Mouse (Mus musculus) cerebral cortex, adult 2 months (tissue): ENCODE results near the gene Gck.

Experiments used
- WGBS: fragments of 180-500 bp; shearing (Covaris S2); methylation state at CpG from one replicate; pipeline ENCODE4 v1.1.7; 2018; 5-methylcytosine and 5-hydroxymethylcytosine counted together

The Gck gene

DNA sequence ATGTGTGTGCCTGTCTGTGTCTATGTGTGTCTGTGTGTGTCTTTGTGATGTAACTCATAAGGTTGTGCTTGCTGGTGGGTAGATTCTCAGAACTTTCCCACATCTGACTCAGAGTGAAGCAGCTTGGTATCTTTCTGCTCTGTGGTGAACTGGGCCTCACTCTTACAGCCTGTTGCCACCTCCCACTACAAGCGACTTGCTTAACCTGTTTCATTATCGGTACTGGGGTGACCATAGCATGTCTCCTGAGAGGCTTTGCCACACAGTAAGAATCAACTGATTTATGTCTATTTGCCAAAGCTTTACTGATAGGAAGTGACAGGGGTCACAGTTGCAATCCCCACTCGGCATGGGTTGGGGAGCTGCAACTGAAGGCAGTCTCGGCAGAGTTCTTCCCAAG is 41.2 kb downstream of the Gck start:
- 87% methylated on average over 4 of the region's 4 CpGs for WGBS

DNA sequence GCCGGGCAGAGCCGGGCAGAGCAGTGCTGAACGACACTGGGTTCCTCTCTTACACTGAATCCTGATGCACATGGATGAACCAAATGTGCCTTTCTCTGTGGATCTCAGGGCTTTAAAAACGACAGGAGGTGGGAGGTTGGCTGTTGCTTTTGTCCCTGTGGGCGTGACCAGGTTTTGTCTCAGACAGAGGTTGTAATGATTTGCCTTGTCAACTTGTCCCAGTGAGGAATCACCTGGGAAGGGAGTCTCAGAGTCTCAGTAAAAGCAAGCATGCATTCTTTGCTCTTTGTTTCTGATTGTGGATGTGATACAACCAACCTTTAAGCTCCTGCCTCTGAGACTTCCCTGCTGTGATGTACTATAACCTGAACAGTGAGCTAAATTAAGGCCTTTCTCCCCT is 42.8 kb downstream of the Gck start:
- WGBS, result 69% methylated on average over 5 of the region's 5 CpGs

DNA sequence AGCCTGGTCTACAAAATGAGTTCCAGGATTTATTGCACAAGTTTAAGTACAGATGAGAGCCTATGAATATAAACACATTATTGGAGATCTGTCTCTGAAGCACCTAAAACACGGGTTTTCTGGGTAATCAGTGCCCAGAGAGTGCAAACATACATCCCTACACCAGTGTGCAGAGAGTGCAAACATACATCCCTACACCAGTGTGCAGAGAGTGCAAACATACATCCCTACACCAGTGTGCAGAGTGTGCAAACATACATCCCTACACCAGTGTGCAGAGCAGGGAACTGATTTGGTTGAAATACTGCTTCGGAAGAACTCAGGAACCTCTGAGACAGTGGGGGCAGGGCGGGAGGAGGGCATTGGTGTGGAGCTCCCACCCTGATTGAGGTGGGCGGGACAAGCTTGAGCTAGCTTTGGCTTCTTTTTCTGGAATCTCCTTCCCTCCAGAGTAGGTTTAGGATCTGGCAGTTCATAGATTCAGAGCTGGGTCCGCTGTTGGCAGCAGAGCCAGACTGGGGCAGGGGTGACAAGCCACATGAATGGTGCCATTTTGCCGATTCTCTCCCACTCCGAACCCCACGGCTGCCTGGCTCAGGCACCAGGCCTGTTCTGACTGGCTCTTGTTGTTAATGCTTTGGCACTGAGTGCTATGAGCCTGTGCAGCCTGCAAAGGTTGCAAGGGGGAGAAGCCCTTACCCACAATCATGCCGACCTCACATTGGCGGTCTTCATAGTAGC is 43.9 kb downstream of the Gck start:
- 53% methylated on average over 10 of the region's 10 CpGs for WGBS

DNA sequence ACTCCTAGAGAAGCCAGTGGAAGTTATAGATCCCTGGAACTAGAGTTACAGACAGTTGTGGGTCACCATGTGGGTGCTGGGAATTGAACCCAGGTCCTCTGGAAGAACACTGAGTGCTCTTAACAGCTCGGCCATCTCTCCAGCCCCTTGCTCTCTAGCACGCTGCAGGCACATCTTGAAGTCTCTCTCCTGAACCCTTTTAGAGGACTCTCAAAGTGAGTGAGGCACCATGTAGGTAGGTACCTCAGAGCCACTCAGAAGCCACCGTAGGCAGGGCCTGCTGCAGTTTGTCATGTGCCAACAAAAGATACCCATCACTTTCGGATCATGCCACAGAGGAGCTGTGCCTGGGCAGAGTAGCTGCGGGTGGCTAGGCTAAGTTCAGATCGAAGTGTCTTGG is 45.0 kb downstream of the Gck start:
- 93% methylated on average over 6 of the region's 6 CpGs for WGBS

DNA sequence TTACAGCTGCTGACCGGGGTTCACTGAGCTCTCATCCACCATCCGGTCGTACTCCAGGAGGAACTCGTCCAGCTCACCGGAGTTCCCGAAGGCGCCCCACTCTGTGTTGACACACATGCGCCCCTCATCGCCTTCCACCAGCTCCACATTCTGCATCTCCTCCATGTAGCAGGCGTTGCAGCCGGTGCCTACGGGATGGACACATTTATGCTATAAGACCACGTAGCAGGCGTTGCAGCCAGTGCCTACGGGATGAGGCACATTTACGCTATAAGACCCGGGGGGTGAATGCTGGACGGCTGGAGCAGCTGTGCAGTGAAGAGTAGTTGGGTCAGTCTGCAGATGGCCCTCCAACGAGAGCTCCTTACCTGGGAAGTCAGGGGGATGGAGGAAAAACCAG is 45.5 kb downstream of the Gck start:
- WGBS, result 78% methylated on average over 19 of the region's 19 CpGs

DNA sequence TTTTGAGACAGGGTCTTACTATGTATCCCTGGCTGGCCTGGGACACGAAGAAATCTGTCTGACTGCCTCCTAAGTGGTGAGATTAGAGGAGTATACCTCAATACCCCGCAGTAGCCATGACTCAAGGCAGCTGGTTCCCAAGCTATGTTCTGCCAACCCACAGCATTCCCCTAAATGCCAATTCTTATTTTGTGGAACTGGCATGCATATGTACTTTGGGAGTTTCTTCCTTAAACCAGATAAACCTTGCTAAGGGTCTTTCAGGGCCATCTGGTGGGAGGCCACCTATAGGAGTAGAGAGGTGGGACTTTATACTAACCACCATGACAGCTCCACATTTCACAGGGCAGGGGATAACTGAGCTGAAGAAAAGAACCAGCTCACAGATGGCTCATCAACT is 46.0 kb downstream of the Gck start:
- 40% methylated on average over 2 of the region's 2 CpGs for WGBS

DNA sequence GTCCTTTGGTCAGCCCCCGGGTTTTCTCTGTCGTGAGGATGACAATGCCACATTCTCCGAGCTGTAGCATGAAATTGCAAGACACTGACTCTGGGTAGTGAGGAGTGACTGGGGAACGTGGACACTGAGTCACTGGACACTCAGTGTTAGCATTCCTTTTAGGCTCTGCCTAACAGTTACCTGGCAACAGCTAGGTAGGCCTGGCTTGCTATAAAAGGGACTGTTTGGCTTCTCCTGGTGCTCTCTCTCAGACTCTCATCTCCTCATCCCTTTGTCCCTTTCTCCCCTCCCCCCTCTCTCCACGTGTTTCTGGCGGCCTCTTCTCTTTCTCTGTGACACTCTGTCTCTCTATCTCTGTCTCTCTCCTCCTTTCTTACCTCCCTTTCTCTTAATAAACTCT is 47.5 kb downstream of the Gck start:
- WGBS, result 24% methylated on average over 6 of the region's 6 CpGs

DNA sequence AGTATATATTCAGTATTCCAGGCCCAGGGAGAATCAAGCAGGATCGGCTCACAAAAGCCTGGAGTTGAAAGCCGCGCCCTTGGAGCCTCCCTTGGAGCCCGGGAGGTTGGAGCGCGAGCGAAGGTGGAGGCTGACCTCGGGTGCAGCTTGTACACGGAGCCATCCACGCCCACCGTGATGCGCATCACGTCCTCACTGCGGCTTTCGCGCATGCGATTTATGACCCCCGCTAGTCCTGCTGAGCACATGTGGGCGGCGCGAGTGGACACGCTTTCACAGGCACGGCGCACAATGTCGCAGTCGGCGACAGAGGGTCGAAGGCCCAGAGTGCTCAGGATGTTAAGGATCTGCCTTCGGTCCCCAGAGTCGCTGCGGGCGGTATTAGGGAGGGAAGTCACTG is 47.9 kb downstream of the Gck start:
- WGBS, result 2% methylated on average over 32 of the region's 32 CpGs

DNA sequence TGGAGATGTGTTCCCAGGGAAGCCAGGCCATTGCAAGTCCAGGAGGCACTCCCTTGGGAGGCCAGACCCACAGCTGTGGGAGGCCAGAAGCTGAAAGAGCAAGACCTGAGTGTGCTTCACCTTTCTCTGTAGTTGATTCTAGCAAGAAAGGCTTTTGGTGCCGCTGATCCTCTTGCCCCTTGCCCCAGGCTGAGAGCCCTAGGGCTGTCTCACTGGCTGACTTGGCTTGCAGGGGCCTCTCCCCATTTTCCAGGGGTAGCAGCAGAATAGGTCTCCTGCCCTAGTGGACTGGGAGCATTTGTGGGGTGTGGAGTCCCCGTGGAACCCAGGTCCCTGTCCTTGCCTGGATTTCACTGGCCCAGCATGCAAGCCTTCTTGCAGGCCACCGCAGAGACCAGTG is 48.6 kb downstream of the Gck start:
- 43% methylated on average over 3 of the region's 3 CpGs for WGBS

DNA sequence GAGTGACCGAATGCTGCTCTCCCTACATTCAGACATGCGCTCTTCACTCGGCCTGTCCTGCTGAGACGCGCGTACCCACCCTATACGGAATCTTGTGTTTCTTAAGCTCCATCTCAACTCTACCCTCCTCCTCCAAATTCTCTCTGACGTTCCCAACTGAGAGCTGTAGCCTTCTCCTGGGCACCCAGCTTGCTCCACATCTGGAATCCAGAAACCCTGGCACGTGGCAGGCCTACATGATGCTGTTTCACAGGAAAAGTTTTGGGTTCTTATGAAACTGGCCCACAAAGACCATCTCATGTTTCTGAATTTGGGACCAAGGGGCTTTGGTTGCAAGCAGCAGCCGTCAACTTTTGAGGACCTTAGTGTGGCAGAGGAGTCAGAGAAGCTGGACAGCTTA is 50.6 kb downstream of the Gck start:
- WGBS, result 97% methylated on average over 10 of the region's 10 CpGs

DNA sequence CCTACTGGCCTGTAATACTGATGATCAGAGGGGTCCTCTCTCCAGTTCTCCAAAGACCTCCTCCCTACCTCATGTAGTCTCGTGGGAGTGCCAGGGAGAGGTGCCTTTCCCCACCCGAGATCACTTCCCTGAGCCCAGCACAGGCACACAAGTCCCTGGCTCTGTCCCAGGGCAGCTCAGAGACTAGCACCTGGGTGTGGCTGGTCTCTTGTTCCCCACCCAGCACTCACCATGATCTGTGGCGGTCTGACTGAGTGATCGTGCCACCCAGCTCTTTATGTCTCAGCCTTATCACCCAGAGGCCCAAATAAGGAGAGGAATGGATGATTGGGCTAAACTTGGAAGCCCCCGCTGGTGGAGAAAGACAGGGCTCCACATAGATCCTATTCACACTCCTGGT is 51.4 kb downstream of the Gck start, which contains the start of gene Myl7:
TSS of gene Myl7 (minus strand) at position 252 of the 400 bp plus-strand sequence.
- WGBS, result 87% methylated on average over 5 of the region's 5 CpGs

DNA sequence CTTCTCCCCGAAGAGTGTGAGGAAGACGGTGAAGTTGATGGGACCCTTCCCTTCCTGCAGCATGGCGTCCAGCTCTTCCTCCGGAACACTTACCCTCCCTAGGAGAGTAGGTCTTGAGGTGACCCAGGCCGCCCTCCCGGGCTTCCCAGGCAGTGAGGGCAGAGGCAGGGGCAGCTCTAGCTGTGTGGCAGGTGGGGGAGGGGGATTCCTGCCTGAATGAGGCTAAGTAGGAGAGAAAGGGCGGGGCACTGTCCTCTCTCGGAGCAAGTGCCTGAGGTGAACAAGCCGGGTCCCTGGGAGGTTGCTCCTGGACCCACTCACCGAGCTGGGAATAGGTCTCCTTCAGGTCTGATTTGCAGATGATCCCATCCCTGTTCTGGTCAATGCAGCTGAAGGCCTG is 52.0 kb downstream of the Gck start:
- 55% methylated on average over 10 of the region's 10 CpGs for whole genome bisulfite sequencing

DNA sequence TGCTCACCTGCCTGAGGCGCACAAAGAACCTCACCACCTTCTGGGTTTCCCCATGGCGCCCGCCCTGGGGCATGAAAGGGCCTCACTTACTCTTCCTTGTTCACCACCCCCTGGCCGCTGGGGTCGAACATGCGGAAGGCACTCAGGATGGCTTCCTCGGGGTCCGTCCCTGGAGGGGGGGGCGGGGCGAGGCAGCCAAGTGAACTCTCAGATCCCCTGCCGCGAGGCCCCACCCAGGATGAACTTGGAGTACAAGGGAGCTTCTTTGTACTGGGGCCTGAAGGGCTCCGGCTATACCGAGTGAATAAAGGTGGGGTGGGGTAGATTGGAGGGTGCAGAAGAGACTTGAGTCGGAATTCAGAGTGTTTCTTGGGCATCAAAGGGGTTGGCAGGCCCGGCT is 52.7 kb downstream of the Gck start:
- WGBS, result 37% methylated on average over 16 of the region's 16 CpGs

DNA sequence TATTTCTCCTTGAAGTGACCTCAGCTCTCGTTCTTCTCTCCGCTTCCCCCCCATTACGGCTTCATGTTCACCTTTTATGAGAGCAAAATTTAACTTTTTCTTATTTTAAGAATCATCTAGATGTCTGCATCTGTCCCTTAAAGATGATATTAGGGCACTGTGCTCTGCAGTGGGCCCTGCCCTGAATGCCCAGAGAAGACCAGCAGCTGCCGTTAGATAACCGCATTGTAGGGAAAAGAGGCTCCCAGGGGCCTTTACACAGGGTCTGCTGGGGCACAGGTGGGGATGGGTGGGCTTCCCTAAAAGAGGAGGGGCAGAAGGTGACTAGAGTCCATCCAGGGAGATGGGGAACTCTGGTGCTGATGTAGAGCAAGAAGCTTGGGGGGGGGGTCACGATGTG is 56.1 kb downstream of the Gck start:
- WGBS, result 86% methylated on average over 6 of the region's 6 CpGs

DNA sequence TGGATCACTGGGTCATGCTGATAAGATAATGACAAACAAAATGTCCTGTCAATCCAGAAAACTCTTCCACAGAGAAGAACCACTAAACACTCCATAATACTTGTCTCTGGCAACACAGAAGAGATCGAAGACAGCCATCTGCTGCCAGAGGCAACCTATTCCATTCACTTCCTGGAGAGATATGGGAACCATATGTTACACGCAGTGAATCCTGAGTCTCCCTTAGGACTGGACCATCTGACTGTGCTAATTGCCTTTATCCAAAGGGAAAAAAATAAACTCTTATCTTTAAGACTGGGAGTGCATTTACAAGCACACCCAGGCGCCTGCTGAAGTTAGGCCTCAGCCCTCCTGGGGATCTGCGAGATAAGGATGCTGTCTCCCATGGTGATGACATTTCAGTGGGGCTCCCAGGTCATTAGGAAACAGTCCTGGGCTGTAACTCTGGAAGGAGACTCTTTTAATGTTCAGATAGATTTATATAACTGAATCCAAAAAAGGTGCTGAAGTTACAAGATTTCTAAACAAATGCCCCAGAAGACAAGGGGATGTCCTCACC is 57.0 kb downstream of the Gck start:
- 64% methylated on average over 4 of the region's 4 CpGs for WGBS

DNA sequence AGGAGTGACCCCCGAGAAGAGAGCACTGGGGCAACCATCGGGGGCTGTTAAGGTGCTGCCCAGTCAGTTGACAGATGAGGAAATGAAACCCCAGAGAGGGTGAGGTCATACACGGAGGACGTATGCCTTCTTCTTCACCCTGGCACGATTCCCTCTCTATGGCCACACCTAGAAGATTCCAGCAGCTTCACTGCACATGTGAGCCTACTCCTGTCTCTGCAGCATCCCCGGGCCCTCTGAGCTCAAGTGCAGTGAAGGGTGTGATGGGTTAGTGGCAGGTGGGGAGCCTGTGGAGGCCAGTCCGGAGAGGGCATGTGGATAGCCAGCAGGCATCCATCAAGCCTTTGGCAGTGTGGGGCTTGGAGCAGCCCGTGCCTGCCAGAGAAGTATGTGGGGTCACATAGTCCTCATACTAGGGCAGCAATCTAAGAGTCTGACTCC is 57.7 kb downstream of the Gck start:
- 70% methylated on average over 8 of the region's 8 CpGs for WGBS

DNA sequence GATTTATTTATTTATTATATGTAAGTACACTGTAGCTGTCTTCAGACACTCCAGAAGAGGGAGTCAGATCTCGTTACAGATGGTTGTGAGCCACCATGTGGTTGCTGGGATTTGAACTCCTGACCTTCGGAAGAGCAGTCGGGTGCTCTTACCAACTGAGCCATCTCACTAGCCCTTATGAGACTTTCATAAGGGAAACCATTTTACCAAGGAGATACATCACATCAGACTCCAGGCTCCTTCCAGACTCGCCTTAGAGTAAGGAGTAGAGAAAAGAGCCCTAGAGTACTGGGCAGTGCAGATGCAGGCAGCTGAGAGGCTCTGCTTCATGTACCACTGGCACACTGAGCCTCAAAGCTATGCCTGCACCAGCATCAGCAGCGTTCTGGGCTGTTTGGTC is 61.3 kb downstream of the Gck start:
- WGBS, result 72% methylated on average over 5 of the region's 5 CpGs

DNA sequence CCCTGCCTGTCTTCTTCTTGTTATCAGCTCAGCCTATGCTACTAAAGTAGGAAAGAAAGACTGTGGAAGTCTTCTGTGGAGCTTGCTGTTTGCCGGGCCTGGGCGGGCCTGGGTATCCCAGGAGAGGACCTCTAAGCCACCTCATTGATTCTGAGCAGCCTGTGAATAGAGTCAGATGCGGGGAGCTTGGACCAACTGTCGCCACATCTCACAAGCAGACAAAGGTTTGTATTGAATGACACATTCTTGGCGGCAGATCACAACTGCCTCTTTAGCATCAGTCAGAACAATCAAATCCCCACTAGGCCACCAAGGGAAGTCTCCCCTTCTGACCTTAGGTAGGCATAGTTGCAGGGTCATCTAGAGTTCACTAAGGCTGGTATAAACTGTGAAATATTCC is 62.6 kb downstream of the Gck start:
- 59% methylated on average over 5 of the region's 5 CpGs for WGBS

DNA sequence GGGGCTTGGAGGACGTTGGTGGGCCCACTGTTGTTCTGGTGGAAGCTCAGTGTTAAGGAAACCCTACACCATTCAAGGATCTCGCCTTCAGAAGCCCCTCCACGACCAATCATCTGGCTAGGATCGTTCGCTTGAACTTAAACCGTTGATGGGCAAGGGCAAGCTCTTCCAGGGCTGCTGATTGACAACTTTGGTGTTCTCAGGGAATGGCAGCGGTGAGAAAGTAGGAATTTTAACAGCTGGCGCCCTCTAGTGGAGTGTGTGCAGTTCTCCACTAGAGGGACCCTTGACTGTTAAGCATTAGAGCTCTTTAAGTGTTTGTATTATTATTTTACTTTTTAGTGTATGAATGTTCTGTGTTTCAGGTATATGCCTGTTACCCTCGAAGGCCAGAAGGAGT is 63.7 kb downstream of the Gck start:
- WGBS, result 20% methylated on average over 9 of the region's 9 CpGs

DNA sequence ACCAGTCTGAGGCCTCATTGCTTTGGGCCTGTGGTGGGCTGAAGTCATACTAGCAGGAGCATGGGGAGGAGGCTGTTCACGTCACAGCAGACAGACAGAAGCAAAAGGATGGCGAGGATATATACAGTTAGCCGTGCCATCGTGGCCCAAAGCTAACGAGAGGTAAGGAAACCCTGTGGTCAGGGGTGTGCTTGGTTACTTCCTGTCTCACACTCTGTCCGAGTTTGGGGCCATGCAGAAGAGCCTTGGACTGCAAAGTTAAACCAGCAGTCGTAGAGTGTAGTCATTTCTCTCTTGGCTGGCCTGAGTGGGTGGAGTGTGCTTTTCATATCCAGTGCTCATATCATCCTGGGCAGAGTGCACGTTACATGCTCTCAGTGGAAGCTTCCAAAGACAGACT is 67.4 kb downstream of the Gck start:
- 66% methylated on average over 8 of the region's 8 CpGs for WGBS

DNA sequence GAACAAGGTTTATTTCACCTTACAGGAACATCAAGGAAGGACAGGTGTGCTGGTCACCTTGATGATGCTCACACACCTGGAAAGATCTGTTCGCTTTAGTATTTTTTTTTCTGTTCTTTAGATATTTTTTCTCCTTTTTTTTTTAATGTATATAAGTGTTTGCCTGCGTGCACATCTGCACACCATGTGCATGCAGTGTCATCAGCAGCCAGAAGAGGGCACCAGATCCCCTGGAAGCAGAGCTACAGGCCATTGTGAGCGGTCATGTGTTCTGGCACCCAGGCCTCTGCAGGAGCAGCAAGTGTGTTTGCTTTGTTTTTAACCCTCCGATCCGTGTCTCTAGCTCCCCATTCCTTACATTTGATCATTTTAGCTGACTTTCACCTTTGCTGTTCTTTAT is 70.0 kb downstream of the Gck start:
- 46% methylated on average over 5 of the region's 5 CpGs for WGBS

DNA sequence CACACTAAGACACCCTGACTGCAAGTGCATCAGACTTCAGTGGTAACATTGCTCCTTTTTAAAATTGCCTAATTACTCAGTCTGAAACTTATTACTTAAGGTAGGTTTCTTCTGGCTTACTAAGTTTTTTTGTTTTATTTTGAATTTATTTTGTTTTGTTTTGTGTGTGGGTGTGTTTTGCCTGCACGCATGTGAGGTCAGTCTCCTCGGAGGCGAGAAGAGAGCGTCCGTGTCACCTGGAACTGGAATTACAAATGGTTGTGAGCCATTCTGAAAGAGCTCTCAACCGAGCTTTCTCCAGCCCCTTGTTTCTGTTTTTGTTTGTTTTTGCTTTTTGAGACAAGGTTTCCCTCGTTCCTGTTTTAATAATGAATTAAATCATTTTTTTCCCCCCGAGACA is 71.2 kb downstream of the Gck start:
- 13% methylated on average over 8 of the region's 8 CpGs for WGBS

DNA sequence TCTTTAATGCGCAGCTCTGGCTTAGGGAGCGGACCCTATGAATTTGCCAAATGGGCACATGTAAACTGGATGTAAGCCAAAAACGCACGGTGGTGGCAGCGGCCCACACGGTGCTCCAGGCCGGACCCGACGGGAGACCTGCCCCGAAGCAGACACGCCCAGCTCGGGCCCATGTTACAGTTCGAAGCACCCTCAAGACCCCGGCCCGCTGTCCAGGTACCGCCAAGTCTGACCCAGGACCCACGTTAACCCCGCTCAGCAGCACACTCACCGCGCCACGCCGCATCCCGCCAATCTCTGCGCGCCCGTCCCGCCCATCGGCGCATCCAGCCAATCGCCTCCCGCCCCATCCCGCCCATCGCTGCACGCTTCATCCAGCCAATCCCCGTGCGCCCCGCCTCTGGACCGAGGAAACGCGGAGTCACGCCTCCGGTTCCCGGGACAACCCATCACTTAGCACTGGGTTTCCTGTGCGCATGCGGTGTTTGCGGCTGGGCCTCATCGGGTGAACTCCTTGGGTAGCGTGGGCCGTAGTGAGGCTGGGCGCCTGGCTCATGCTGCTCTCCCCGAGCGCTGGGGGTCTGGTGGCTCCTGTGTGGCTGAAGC is 71.9 kb downstream of the Gck start, which contains the start of gene Pold2:
TSS of gene Pold2 (minus strand) at position 372 of the 606 bp plus-strand sequence.
- WGBS, result under 1% methylated on average over 52 of the region's 52 CpGs
